Mouse (Mus musculus): ENCODE results near the gene Omd. TPM values are rescaled to one million over a fixed set of nuclear protein-coding genes. Genes with fewer than 3 reads are reported as not detected.

The Omd gene
- 0.79 TPM for polyA plus RNA-seq (2015; fragmentation: Illumina TruSeq; extraction: RNeasy Lipid Tissue Mini Kit (QIAGEN cat#74804); ENCODE audit: insufficient read depth, low replicate concordance)

DNA sequence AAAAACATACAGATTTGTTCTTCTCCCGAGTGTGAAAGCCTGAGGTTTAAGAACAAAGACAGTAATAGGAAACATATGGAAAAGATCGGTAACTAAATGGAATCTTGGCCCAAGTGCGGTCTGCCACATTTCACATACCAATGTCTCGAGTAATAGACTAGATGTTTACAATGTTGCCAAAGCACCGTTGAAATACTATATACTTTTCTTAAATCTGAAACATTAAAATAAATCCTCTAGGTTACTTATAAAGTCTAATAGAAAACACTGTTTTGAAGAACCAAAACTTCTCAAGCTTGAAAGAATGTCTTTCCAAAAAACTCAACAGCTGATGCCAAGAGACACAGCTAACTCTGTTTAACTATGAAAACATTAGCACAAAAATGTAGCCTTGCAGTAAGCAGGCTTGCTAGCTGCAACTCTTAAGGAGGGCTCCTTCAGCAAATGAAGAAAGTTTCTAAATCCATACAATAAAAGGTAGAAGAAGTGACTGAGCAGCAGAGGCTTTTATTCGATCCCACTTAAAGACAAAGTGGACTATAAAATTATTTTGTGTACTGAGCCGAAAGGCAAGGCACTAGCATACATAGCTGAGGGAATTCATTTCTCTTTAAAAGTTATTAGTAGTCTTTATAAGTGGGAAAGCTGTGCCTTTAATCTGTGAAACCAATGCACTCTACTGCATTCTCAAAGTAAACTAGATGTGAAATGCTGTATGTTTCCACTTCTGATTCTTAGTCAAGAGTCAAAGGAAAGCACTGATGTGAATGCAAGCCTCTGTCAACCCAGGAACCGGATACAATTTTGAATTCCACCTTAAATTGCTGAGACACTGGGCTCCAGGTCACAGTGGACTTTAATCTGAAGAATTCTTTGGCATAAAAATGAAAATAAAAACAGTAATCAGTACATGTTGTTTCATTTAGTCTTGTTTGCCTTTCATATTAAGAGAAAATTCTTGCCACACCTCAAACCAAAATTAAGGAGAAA, at the start of gene Omd:
Gene Omd (plus strand): TSS at position 922 of the 990 bp plus-strand sequence.

DNA sequence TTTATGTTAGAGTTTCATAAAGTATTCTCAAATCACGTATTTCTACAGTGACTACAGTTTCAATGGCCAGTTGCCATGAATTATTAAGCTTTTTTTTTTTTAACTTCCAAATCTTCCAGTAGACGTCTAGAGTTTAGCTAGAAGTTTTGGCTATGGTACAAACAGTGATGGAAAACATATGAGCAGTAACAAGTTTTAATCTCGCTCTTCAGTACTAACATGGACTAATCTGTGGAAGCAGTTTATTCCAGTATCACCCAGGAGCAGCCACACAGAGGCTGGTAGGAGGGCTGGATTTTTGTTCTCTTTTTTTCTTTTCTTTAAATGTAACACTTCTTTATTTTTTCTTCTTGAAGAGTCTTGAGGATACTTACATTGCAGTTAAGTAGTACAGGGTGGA, 38.0 kb upstream of the Omd start, which contains the start of gene Aspn:
Gene Aspn (plus strand): TSS at position 165 of the 400 bp plus-strand sequence.

DNA sequence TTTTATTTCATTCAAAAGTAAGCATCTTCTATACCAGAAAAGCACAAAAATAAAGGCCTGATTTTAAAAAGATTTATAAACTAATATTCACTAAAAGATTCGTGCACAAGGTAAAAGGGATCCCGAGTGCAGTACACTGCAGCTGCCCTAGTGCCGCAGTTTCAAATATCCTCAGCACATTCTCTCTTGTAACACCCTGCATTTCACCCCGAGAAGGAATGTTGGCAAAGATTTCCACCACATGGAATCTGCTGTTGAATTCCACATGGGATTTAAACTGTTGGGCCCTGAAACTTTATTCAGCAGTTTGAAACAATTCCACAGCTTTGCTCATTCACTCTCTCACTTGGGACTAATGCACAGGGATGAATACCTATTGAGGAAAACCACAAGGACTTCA, 25.5 kb downstream of the Omd start, which contains the start of gene Ogn:
Gene Ogn (plus strand): TSS at position 333 of the 400 bp plus-strand sequence.

Other genes starting within 250 kb of the Omd start
- 22.9 TPM for gene Bicd2, start 240.9 kb upstream of the Omd start, polyA plus RNA-seq (2015; fragmentation: Illumina TruSeq; extraction: RNeasy Lipid Tissue Mini Kit (QIAGEN cat#74804); ENCODE audit: insufficient read depth, low replicate concordance)
- gene Ippk, start 161.2 kb upstream of the Omd start, polyA plus RNA-seq (2015; fragmentation: Illumina TruSeq; extraction: RNeasy Lipid Tissue Mini Kit (QIAGEN cat#74804); ENCODE audit: insufficient read depth, low replicate concordance): 8.5 TPM
- gene Tes3-ps, start 89.1 kb upstream of the Omd start, polyA plus RNA-seq (2015; fragmentation: Illumina TruSeq; extraction: RNeasy Lipid Tissue Mini Kit (QIAGEN cat#74804); ENCODE audit: insufficient read depth, low replicate concordance): 0.10 TPM
- gene Ecm2, start 77.7 kb upstream of the Omd start, polyA plus RNA-seq (2015; fragmentation: Illumina TruSeq; extraction: RNeasy Lipid Tissue Mini Kit (QIAGEN cat#74804); ENCODE audit: insufficient read depth, low replicate concordance): 3.1 TPM
- 3.8 TPM for gene Aspn, start 38.0 kb upstream of the Omd start, polyA plus RNA-seq (2015; fragmentation: Illumina TruSeq; extraction: RNeasy Lipid Tissue Mini Kit (QIAGEN cat#74804); ENCODE audit: insufficient read depth, low replicate concordance)
- 15.2 TPM for gene Ogn, start 25.6 kb downstream of the Omd start, polyA plus RNA-seq (2015; fragmentation: Illumina TruSeq; extraction: RNeasy Lipid Tissue Mini Kit (QIAGEN cat#74804); ENCODE audit: insufficient read depth, low replicate concordance)
- 3.5 TPM for gene Cenpp, start 70.3 kb downstream of the Omd start, polyA plus RNA-seq (2015; fragmentation: Illumina TruSeq; extraction: RNeasy Lipid Tissue Mini Kit (QIAGEN cat#74804); ENCODE audit: insufficient read depth, low replicate concordance)
- gene Nol8, start 70.6 kb downstream of the Omd start, polyA plus RNA-seq (2015; fragmentation: Illumina TruSeq; extraction: RNeasy Lipid Tissue Mini Kit (QIAGEN cat#74804); ENCODE audit: insufficient read depth, low replicate concordance): 47.7 TPM
- gene Iars, start 99.6 kb downstream of the Omd start, polyA plus RNA-seq (2015; fragmentation: Illumina TruSeq; extraction: RNeasy Lipid Tissue Mini Kit (QIAGEN cat#74804); ENCODE audit: insufficient read depth, low replicate concordance): 50.3 TPM
- not detected for gene Gm30302, start 216.5 kb downstream of the Omd start, polyA plus RNA-seq (2015; fragmentation: Illumina TruSeq; extraction: RNeasy Lipid Tissue Mini Kit (QIAGEN cat#74804); ENCODE audit: insufficient read depth, low replicate concordance)